Mouse (Mus musculus): ENCODE results near the gene Atp13a4.

The Atp13a4 gene

GRCm38 (mm10) chr16:29544829-29545228, at the start of gene Atp13a4:
Gene Atp13a4, minus strand, starts transcription at chr16:29544864.
- in situ Hi-C loops (cut with MboI; ENCODE audit: low pct_unique_long_range_greater_than_20kb in 1 of 2, low sequenced_read_pairs in 2 of 2, unreplicated experiment in 1 of 2): no loop called here

GRCm38 (mm10) chr16:29592171-29592570, 47.5 kb upstream of the Atp13a4 start:
- in situ Hi-C loops (cut with MboI; ENCODE audit: low pct_unique_long_range_greater_than_20kb in 1 of 2, low sequenced_read_pairs in 2 of 2, unreplicated experiment in 1 of 2): no loop called here

DNA sequence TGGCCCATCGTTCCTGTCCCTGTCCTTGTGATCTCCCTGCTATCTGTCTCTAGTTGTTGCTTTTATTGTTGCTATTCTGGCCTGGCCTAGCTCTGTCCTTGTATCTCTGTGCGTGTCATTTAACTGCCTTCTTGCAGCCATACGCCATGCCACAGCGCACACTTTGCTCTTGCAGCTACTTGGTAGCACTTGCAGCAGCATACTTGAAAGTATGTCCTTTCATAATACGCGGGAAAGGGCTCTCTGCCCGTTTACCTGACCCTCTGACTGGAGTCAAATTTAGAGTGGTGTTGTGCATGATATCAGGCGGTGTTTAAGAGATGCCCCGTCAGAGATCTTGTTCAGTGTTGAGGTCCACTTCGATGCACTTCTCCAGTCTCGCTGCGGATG, 35.1 kb upstream of the Atp13a4 start:
- in situ Hi-C loops (cut with MboI; ENCODE audit: low pct_unique_long_range_greater_than_20kb in 1 of 2, low sequenced_read_pairs in 2 of 2, unreplicated experiment in 1 of 2): loop anchor here in 1 of 2 experiments (10.0 kb wide), 1 partner anchor 745 kb away; no protein-coding TSS in a partner anchor

DNA sequence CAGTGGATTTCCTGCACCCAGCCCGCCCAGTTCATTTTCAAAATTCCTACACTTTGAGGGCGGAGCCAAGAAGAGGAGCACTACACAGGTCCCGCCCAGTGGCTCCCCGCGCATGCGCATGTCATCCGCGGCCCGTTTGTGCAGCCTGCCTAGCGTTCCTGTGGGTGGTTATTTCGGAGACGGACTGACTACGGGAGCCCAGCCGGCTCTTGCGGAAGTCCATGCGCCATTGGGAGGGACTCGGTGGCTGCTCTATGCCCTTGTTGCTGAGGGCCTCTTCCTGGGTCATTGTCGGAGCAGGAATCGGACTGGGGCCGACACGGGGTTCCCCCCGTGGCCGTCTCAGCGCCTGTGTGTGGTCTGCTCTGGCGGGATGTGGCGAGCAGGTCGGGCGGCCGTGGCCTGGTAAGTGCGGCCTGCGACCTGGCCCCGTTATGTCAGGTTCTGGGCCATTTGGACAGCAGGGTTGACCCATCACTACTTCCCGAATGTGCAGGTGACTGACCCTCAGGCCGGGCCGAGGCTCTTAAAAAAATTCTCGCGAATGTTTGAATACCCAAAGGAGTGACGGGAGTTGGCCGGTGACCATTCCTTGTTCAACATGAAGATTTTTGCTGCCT, 34.6 kb upstream of the Atp13a4 start, which contains the start of gene Opa1:
Opa1 (plus strand) TSS at position 168 of the 620 bp plus-strand sequence.
- in situ Hi-C loops (cut with MboI; ENCODE audit: low pct_unique_long_range_greater_than_20kb in 1 of 2, low sequenced_read_pairs in 2 of 2, unreplicated experiment in 1 of 2): loop anchor here in 1 of 2 experiments (10.0 kb wide), 1 partner anchor 744 kb away; no protein-coding TSS in a partner anchor

DNA sequence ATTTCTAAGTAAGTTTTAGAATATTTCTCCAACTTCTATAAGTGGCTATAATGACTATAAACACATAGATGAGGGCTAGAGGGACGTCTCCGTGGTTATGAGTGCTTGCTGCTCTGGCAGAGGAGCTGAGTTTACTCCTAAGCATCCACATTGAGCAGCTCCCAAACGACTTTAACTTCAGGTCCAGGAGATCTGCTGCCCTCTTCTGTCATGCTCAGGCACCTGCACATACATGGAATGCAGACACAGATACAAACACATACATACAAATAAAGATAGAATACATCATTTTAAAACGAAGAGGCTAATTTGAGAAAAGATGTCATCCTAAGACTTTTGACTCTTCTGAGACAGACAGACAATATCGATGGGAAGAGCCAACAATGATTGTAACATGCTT, 31.0 kb upstream of the Atp13a4 start:
- in situ Hi-C loops (cut with MboI; ENCODE audit: low pct_unique_long_range_greater_than_20kb in 1 of 2, low sequenced_read_pairs in 2 of 2, unreplicated experiment in 1 of 2): loop anchor here in 1 of 2 experiments (10.0 kb wide), 1 partner anchor 741 kb away; no protein-coding TSS in a partner anchor

- in situ Hi-C loops (cut with MboI; ENCODE audit: low pct_unique_long_range_greater_than_20kb in 1 of 2, low sequenced_read_pairs in 2 of 2, unreplicated experiment in 1 of 2): loop anchor here (10.0 to 25.0 kb wide), 4 partner anchors 112 to 987 kb away; no protein-coding TSS in a partner anchor
These were observed 29.3 kb upstream of the Atp13a4 start for GRCm38 (mm10) chr16:29574013-29574412.

DNA sequence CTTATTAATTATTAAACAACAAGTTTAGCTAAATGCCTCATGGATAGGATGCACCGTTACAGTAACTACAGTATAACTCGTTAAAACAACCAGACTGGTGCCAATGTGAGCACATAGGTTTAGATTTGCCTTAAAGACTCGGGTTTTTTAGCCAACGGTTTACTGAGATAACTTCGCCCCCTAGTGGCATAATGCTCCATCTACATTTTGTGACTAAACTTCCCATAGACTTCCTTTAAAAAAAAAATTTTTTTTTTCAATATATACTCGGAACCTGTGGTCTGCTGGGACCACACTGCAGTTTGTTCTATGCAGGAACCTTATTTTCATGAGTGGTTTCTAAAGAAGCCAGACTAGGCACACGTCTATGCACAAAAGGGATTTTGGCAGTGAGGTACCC, 16.2 kb upstream of the Atp13a4 start:
- in situ Hi-C loops (cut with MboI; ENCODE audit: low pct_unique_long_range_greater_than_20kb in 1 of 2, low sequenced_read_pairs in 2 of 2, unreplicated experiment in 1 of 2): loop anchor here (25.0 kb wide), 3 partner anchors 99 to 974 kb away; no protein-coding TSS in a partner anchor

GRCm38 (mm10) chr16:29560454-29560853, 15.8 kb upstream of the Atp13a4 start:
- in situ Hi-C loops (cut with MboI; ENCODE audit: low pct_unique_long_range_greater_than_20kb in 1 of 2, low sequenced_read_pairs in 2 of 2, unreplicated experiment in 1 of 2): loop anchor here (25.0 kb wide), 3 partner anchors 98 to 973 kb away; no protein-coding TSS in a partner anchor

- in situ Hi-C loops (cut with MboI; ENCODE audit: low pct_unique_long_range_greater_than_20kb in 1 of 2, low sequenced_read_pairs in 2 of 2, unreplicated experiment in 1 of 2): loop anchor here (10.0 to 25.0 kb wide), 5 partner anchors 97 to 972 kb away; no protein-coding TSS in a partner anchor
These were observed 15.0 kb upstream of the Atp13a4 start for GRCm38 (mm10) chr16:29559667-29560066.

DNA sequence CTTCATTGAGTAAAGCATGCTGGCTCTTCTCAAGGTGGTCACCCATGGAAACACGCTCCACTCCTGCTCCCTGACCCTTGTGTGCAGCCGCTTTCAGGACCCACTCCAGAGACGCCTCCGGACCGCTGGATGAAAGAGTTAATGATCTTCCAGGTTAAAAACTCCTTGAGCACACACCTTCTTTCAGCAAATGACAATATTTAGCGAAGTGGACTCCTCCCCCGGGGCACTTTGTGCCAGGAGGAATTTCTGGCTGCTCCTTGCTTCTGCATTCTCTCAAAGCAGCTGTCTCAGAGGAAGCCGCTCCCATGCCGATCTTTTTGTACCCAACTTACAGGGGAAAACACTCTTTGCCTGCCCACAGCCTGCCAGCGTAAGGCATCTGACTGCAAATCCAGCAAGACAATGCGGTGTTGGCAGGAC, 3.4 kb downstream of the Atp13a4 start:
- in situ Hi-C loops (cut with MboI; ENCODE audit: low pct_unique_long_range_greater_than_20kb in 1 of 2, low sequenced_read_pairs in 2 of 2, unreplicated experiment in 1 of 2): no loop called here

DNA sequence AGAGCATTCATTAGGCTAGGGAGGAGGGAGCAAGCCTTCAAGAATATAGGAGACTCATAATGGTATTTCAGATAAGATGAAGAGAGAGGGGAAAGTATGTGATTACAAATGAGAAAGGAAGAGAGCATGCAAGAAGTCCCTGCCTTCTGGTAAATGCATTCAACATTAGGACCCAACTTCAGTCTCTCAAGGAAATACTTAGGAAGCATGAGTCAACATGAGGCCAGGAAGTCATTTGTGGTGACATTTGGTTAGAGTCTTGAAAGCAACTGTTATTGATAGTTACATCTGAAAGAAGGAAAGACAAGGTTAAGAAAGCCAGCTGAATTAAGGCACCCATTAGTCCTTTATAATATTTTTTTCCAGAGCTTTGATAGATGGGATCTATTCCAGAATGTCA, 4.8 kb downstream of the Atp13a4 start:
- in situ Hi-C loops (cut with MboI; ENCODE audit: low pct_unique_long_range_greater_than_20kb in 1 of 2, low sequenced_read_pairs in 2 of 2, unreplicated experiment in 1 of 2): no loop called here

GRCm38 (mm10) chr16:29536411-29537204, 8.1 kb downstream of the Atp13a4 start:
- in situ Hi-C loops (cut with MboI; ENCODE audit: low pct_unique_long_range_greater_than_20kb in 1 of 2, low sequenced_read_pairs in 2 of 2, unreplicated experiment in 1 of 2): no loop called here

DNA sequence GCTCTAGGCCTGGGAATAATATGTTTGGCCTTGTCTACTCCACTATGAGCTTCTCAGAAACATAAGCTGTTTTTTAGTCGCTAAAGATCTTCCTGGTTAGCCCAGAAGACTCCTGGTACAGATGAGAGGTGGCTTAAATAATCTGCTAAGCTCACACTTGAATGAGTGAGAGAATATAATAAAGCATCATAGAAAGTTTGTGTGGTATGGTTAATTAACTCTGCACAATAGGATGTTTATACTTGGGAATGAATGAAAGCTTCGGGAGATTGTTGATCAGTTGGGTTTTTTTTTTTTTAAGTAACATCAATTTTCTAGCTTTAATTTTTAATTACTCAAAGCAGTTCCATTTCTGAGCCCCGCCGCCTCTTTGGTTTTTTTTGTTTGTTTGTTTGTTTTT, 8.8 kb downstream of the Atp13a4 start:
- in situ Hi-C loops (cut with MboI; ENCODE audit: low pct_unique_long_range_greater_than_20kb in 1 of 2, low sequenced_read_pairs in 2 of 2, unreplicated experiment in 1 of 2): no loop called here

DNA sequence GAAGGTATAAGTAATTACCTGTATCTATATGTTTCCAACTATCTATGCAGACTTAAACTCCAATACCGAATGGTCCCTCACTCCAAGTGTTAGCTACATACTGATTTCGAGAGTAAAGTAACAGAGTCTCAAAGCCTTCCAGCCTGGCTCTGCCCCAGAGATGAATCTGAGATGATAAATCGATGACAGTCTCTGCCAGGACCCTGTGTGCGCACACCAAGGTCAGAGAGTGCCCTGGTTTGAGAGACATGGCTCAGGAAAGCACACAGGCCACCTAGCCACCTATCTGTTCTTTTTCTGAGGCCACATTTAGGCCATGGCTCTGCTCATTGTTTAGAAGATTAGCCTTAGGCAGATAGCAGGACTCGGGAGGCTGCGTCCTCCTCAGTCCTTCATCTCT, 11.0 kb downstream of the Atp13a4 start:
- in situ Hi-C loops (cut with MboI; ENCODE audit: low pct_unique_long_range_greater_than_20kb in 1 of 2, low sequenced_read_pairs in 2 of 2, unreplicated experiment in 1 of 2): no loop called here

DNA sequence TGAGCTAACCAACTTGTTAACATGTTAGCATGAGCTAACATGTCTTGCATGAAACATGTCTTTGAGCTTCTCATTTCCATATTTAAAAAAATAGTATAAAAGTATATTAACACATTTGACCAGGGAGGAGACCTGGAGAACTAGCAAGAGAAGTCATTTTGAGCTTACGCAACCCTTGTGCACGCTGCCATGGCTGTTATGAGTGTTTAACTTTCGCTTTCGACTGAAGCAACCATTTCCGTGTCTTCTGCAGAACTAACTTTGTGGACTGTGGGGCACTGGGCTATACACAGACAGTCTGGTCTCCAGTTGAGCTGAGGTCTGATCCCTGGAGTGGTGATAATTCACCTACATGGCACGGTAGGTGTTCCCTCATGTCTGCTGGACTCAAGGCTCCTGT, 17.6 kb downstream of the Atp13a4 start:
- in situ Hi-C loops (cut with MboI; ENCODE audit: low pct_unique_long_range_greater_than_20kb in 1 of 2, low sequenced_read_pairs in 2 of 2, unreplicated experiment in 1 of 2): no loop called here

DNA sequence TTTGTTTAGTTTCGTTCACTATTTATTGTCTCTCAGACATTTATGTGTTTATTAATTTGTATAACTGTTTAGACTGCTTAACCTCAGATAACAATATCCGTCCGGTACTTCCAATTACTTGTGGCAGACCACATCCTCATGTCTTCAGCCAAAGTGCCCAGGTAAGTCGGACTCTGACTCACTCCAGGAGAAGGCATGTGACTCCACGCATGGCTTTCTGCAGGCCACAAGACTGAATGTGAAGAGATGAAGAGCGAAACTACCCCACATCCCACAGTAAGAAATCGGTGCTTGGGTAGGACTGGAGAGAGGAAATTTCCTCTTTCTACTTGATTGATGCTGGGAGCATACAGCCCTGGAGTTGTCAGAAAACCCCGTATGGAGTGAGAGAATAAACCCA, 18.1 kb downstream of the Atp13a4 start:
- in situ Hi-C loops (cut with MboI; ENCODE audit: low pct_unique_long_range_greater_than_20kb in 1 of 2, low sequenced_read_pairs in 2 of 2, unreplicated experiment in 1 of 2): no loop called here

DNA sequence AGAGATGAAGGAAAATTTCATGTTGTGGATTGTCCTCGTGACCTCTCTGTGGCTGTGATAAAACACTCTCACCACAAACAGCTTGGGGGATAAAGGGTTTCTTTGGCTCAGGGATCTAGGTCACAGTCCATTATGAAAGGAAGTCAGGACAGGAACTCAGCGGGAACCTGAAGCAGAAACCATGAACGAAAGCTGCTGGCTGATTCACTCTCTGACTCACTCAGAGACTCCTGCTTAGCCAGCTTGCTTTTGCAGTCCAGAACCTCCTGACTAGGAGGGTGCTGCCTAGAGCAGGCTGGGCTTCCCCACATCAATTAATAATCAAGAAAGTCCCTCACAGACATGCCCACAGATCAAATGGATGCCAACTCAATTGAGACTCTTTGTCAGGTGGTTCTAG, 32.2 kb downstream of the Atp13a4 start:
- in situ Hi-C loops (cut with MboI; ENCODE audit: low pct_unique_long_range_greater_than_20kb in 1 of 2, low sequenced_read_pairs in 2 of 2, unreplicated experiment in 1 of 2): no loop called here

DNA sequence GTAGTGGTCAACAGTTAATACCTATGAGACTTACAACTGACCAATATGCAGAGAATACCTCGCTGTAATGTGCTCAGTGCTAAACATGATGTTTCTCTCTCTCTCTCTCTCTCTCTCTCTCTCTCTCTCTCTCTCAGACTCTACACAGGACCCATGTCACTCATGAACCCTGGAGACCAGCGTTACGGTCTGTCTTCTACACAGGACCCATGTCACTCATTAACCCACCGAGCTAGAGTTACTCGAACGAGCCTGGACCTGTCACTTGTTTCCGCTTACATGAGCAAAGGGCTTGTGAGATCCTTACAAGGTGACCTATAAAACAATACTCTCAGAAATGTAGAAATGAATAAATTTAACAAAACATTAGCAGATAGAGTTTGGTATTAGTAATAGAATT, 33.9 kb downstream of the Atp13a4 start:
- in situ Hi-C loops (cut with MboI; ENCODE audit: low pct_unique_long_range_greater_than_20kb in 1 of 2, low sequenced_read_pairs in 2 of 2, unreplicated experiment in 1 of 2): no loop called here

GRCm38 (mm10) chr16:29509881-29510280, 34.8 kb downstream of the Atp13a4 start:
- in situ Hi-C loops (cut with MboI; ENCODE audit: low pct_unique_long_range_greater_than_20kb in 1 of 2, low sequenced_read_pairs in 2 of 2, unreplicated experiment in 1 of 2): no loop called here

Measured in mouse embryonic stem cell (cell line).